Mouse (Mus musculus) G1E (cell line): Measurements from ENCODE around the gene Glcci1. TPM values are rescaled to one million over a fixed set of nuclear protein-coding genes. Genes with fewer than 3 reads are reported as not detected.

Source experiments
- ATAC-seq: 2 replicates; pipeline ENCODE4 v1.8.0; 2016; ENCODE audit warnings: mild to moderate bottlenecking; ENCODE audit not compliant: insufficient number of reproducible peaks, poor library complexity, low FRiP score, severe bottlenecking; ENCODE audit errors: extremely low read depth
- DNase-seq: peaks from one replicate; pipeline ENCODE4 v3.0.0; 2012; ENCODE audit warnings: low spot score
- H3K27me3 ChIP-seq: 2 replicates; pipeline ENCODE4 v1.6.1; 2012; ENCODE audit warnings: mild to moderate bottlenecking, low read length, inconsistent platforms; ENCODE audit not compliant: insufficient read depth
- H3K36me3 ChIP-seq: replicated peaks from 2 replicates; pipeline ENCODE3; 2012; ENCODE audit warnings: mild to moderate bottlenecking, inconsistent platforms
- H3K4me1 ChIP-seq: 2 replicates; pipeline ENCODE4 v1.6.1; 2012; ENCODE audit warnings: low read depth, low read length, inconsistent platforms, mixed read lengths; ENCODE audit not compliant: insufficient read depth
- H3K4me3 ChIP-seq: 2 replicates; pipeline ENCODE4 v1.5.1; 2012; ENCODE audit warnings: low read depth, mild to moderate bottlenecking, inconsistent platforms, low read length, moderate library complexity, mixed read lengths
- H3K9me3 ChIP-seq: replicated peaks from 2 replicates; pipeline ENCODE4 v1.6.1; 2012; ENCODE audit warnings: inconsistent platforms
- CTCF ChIP-seq: IDR thresholded peaks from 2 replicates; pipeline ENCODE4 v1.5.1; 2012; ENCODE audit warnings: low read depth, low read length, inconsistent platforms, mixed read lengths
- GATA1 ChIP-seq: IDR thresholded peaks from 2 replicates; pipeline ENCODE4 v1.6.1; 2012; ENCODE audit warnings: borderline replicate concordance, low read length, inconsistent platforms, mixed read lengths
- GATA2 ChIP-seq: IDR thresholded peaks from 2 replicates; pipeline ENCODE4 v1.6.1; 2012; ENCODE audit warnings: low read depth, low read length, inconsistent platforms, borderline replicate concordance
- POLR2AphosphoS5 ChIP-seq: IDR thresholded peaks from 2 replicates; pipeline ENCODE4 v1.6.1; 2012; ENCODE audit warnings: low read depth, low read length, inconsistent platforms; ENCODE audit not compliant: insufficient replicate concordance
- TAL1 ChIP-seq: conservative IDR thresholded peaks from 2 replicates; pipeline ENCODE4 v1.6.1; 2012; ENCODE audit warnings: low read depth, low read length, inconsistent platforms, mixed read lengths
- polyA plus RNA-seq: library from polyadenylated mRNA; stranded (reverse); fragments of >175 nt; gene quantifications from 2 replicates; pipeline ENCODE4 v1.2.3, GENCODE M21; 2012
- total RNA-seq, 2 experiments: library from RNA; stranded (forward) in 1 of 2; stranded (reverse) in 1 of 2; fragments of 200-1000 nt in 1 of 2; fragments of >200 nt in 1 of 2; fragmentation: Nextera tagmentation in 1 of 2; gene quantifications; 2 replicates each; pipeline ENCODE4 v1.2.3; 2014 to 2017

The Glcci1 gene
- total and polyA plus RNA-seq, 3 experiments: 19.0 to 85.9 (median 37.4) TPM

DNA sequence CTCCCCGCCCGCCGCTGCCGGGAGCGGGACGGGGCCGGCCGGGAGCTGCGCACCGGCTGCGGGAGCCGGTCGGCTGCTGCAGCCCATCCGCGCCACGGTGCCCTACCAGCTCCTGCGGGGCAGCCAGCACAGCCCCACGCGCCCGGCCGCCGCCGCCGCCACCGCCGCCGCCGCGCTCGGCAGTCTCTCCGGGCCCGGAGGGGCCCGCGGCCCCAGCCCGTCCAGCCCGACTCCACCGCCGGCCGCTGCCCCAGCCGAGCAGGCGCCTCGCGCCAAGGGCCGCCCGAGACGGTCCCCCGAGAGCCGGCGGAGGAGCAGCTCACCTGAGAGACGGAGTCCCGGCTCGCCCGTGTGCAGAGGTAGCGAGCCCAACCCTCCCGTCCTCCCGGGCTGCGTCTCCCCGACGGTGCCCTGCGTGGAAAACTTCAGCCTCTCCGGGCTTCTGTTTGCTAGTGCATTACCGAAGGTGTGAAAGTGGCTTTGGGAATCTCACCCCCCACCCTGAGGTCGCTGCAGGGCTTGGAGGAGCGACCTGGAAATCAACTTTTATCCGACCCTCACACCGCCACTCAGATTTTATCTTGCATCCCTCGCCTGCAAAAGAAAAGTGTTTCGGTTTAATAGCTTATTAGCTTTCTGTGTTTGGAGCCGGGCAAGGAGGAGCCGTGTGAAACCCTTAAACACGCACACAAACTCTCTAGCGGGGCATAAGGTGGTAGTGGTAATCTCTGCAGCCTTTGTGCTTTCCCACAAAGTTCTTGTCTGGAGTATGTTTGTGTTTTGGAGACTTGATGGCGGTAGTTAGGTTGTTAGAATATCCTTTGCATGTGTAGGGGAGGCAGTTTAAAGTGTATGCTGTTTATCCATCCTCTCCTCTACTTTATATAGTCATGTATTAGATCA, 812 bp downstream of the Glcci1 start:
- Histone ChIP-seq H3K4me1 (peaks cover 26% of the 10 kb centered on the region), H3K9me3 (no peaks in the 10 kb centered on the region), H3K36me3 (peaks cover 11% of the 10 kb centered on the region), H3K27me3 (no peaks in the 10 kb centered on the region), H3K4me3 (peak overlapping the region; percentile 90)
- TF ChIP-seq POLR2AphosphoS5: no peak
- DNase-seq (no peak), ATAC-seq (no peak)

GRCm38 (mm10) chr6:8510864-8511428, 1.5 kb downstream of the Glcci1 start:
- peak overlapping the region; percentile 90 for H3K4me3 ChIP-seq
- no peaks in the 10 kb centered on the region for H3K9me3 ChIP-seq
- H3K36me3 ChIP-seq: peaks cover 13% of the 10 kb centered on the region
- DNase-seq: no peak
- H3K27me3 ChIP-seq: no peaks in the 10 kb centered on the region
- TF ChIP-seq GATA1: no peak
- TF ChIP-seq CTCF: no peak
- no peak for TF ChIP-seq POLR2AphosphoS5
- no peak for TF ChIP-seq GATA2
- no peak for TF ChIP-seq TAL1
- peaks cover 26% of the 10 kb centered on the region for H3K4me1 ChIP-seq
- ATAC-seq: no peak

DNA sequence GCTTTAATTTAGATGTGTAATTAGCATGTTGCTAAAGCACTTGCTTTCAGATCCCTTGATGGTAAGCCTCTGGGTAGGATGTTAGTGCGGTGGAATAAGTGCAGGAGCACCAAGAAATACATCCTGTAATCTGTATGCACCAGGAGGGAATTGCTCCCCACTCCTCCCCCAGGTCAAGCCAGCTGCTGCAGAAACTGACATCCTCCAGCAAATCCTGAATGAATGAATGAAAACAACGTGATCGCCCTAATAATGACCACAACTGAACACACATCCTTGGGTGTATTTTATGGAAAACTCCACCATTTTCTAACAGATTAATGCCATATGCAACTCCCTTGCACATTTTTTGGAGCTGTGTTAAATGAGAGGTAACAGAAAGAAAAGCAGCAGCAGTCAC, 2.0 kb downstream of the Glcci1 start:
- Histone ChIP-seq H3K4me1 (peaks cover 27% of the 10 kb centered on the region), H3K4me3 (peak overlapping the region; percentile 90), H3K9me3 (no peaks in the 10 kb centered on the region), H3K27me3 (no peaks in the 10 kb centered on the region), H3K36me3 (peaks cover 17% of the 10 kb centered on the region)
- DNase-seq (no peak), ATAC-seq (no peak)
- TF ChIP-seq GATA1: no peak
- no peak for TF ChIP-seq CTCF
- TF ChIP-seq TAL1: no peak
- no peak for TF ChIP-seq GATA2
- no peak for TF ChIP-seq POLR2AphosphoS5

GRCm38 (mm10) chr6:8512416-8512815, 3.0 kb downstream of the Glcci1 start:
- Histone ChIP-seq H3K27me3 (no peaks in the 10 kb centered on the region), H3K9me3 (no peaks in the 10 kb centered on the region), H3K4me1 (peaks cover 27% of the 10 kb centered on the region), H3K4me3 (peak overlapping the region; percentile 90), H3K36me3 (peaks cover 20% of the 10 kb centered on the region)
- no peak for TF ChIP-seq GATA2
- no peak for TF ChIP-seq GATA1
- TF ChIP-seq TAL1: no peak
- DNase-seq: no peak
- no peak for ATAC-seq

DNA sequence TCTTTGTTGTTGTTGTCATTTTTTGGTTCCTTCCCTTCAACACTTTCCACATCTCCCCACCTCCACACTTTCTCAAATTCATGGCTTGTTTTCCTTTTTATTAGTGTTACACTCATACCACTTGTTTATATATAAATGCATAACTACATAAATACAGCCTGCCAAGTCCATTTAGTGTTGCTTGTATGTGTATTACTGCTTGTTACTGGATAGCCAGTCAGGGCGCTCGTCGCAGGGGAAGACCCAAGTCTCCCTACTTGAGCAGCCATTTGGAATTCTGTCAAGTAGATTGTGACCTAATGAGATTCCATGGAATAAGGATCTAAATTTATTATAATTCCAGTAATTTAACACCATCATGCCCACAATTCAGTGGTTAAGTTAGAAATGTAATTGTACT, 10.3 kb downstream of the Glcci1 start:
- ATAC-seq (no peak), DNase-seq (no peak)
- H3K9me3 ChIP-seq: no peaks in the 10 kb centered on the region
- H3K4me1 ChIP-seq: peaks cover 53% of the 10 kb centered on the region
- TF ChIP-seq CTCF (no peak), POLR2AphosphoS5 (no peak), GATA1 (no peak), GATA2 (no peak), TAL1 (no peak)
- peaks cover 24% of the 10 kb centered on the region for H3K36me3 ChIP-seq
- H3K27me3 ChIP-seq: no peaks in the 10 kb centered on the region
- no peak overlapping the region for H3K4me3 ChIP-seq

DNA sequence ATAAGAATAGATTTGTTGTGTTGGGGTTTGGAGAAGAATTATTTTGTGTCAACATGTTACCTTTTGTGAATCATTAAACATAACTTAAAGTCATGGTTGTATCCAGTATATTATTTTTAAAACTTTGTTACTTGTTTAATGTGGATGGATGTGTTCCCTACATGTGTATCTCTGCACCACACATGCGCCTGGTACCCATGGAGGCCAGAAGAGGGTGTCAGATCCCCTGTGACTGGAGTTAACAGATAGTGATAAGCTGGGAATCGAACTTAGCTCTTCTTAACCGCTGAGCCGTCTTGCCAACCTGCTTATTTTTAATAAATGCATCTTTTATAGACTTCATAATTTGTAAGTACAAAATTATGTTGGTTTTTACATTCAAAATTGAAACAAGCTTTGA, 11.8 kb downstream of the Glcci1 start:
- ATAC-seq: no peak
- Histone ChIP-seq H3K9me3 (no peaks in the 10 kb centered on the region), H3K4me3 (no peak overlapping the region), H3K36me3 (peaks cover 18% of the 10 kb centered on the region), H3K4me1 (peaks cover 46% of the 10 kb centered on the region), H3K27me3 (no peaks in the 10 kb centered on the region)
- TF ChIP-seq GATA1: no peak
- no peak for DNase-seq

DNA sequence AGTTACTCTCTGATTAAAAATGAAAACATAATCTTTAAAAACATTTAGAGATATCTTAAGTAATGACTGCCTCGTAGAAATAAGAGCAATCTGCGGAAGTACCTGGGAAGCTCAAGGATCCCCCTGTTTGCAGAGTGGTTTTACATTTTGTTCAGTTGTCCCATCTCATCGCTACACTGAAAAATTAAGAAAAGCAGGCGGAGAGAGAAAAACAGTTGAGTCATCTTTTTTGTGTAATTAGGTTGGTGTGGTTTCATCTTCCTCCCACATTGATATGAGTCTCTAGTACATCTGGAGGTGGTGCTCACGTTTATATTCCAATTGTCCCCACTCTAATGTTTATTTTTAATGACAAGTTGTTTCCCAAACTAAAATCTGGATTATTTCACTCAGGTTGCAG, 15.3 kb downstream of the Glcci1 start:
- Histone ChIP-seq H3K27me3 (no peaks in the 10 kb centered on the region), H3K36me3 (peaks cover 15% of the 10 kb centered on the region), H3K9me3 (no peaks in the 10 kb centered on the region), H3K4me3 (no peak overlapping the region), H3K4me1 (peaks cover 40% of the 10 kb centered on the region)
- TF ChIP-seq CTCF (no peak), POLR2AphosphoS5 (no peak), TAL1 (no peak), GATA2 (no peak)
- no peak for ATAC-seq
- no peak for DNase-seq
